Mouse (Mus musculus) bone marrow, adult 2 months (tissue): ENCODE measurements around the gene Gabpb2.

Source experiments
- CTCF ChIP-seq: fragments of 200-500 bp; IDR thresholded peaks from 2 replicates; pipeline ENCODE4 v1.5.1; 2011; ENCODE audit warnings: low read length, control low read depth; ENCODE audit not compliant: control insufficient read depth, insufficient read depth
- POLR2A ChIP-seq: fragments of 200-500 bp; IDR thresholded peaks from 2 replicates; pipeline ENCODE4 v1.6.1; 2011; ENCODE audit warnings: low read depth, mild to moderate bottlenecking, control low read depth, low read length, borderline replicate concordance; ENCODE audit not compliant: control insufficient read depth

DNA sequence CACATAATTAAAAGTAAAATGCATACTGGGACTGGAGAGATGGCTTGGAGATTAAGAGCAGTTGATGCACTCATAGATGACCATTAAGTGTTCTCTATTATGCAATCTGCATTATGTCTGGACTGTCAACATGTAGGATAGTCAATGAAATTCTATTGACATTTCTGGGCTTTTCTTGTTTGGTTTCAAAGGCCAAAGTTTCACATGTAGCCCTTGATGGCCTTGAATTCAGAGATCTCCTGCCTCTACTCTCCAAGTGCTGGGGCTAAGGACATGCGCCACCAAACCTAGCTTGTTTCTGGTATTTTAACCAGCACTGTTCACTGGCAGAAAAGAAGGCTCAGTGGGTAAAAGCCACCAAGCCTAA, 4.1 kb downstream of the Gabpb2 start:
- TF ChIP-seq CTCF (no peak), POLR2A (no peak)
